Mouse (Mus musculus) erythroid progenitor cell, adult 5-6 weeks (primary cell): Measurements from ENCODE around the gene Hoxc6. TPM values are rescaled to one million over a fixed set of nuclear protein-coding genes. Genes with fewer than 3 reads are reported as not detected.

ENCODE experiments used
- total RNA-seq, 2 experiments: library from RNA; stranded (forward) in 1 of 2; stranded (reverse) in 1 of 2; fragments of 150-400 nt in 1 of 2; fragments of 186-747, 209-891 nt in 1 of 2; gene quantifications; 2 replicates each; pipeline versions ENCODE4 v1.2.3 to v1.2.4; 2015 to 2017; ENCODE audit warnings: low replicate concordance in 2 of 2

Gene Hoxc6
- total RNA-seq, 2 experiments from 2014 or later: not detected

Other genes starting within 250 kb of the Hoxc6 start
- not detected in 2 replicates for gene Hoxc13, start 77.2 kb upstream of the Hoxc6 start, total RNA-seq (2015; ENCODE audit: low replicate concordance)
- not detected in 2 replicates for gene Hoxc13, start 77.2 kb upstream of the Hoxc6 start, total RNA-seq (2017; ENCODE audit: low replicate concordance)
- gene Hoxc12, start 61.5 kb upstream of the Hoxc6 start, total RNA-seq (2015; ENCODE audit: low replicate concordance): not detected in 2 replicates
- gene Hoxc12, start 61.5 kb upstream of the Hoxc6 start, total RNA-seq (2017; ENCODE audit: low replicate concordance): not detected in 2 replicates
- not detected in 2 replicates for gene Hoxc11, start 43.8 kb upstream of the Hoxc6 start, total RNA-seq (2015; ENCODE audit: low replicate concordance)
- not detected in 2 replicates for gene Hoxc11, start 43.8 kb upstream of the Hoxc6 start, total RNA-seq (2017; ENCODE audit: low replicate concordance)
- not detected in 2 replicates for gene Hoxc10, start 31.5 kb upstream of the Hoxc6 start, total RNA-seq (2015; ENCODE audit: low replicate concordance)
- not detected in 2 replicates for gene Hoxc10, start 31.5 kb upstream of the Hoxc6 start, total RNA-seq (2017; ENCODE audit: low replicate concordance)
- not detected in 2 replicates for gene Hoxc5, start 30.8 kb upstream of the Hoxc6 start, total RNA-seq (2015; ENCODE audit: low replicate concordance)
- gene Hoxc5, start 30.8 kb upstream of the Hoxc6 start, total RNA-seq (2017; ENCODE audit: low replicate concordance): not detected in 2 replicates
- not detected in 2 replicates for gene Hoxc9, start 21.8 kb upstream of the Hoxc6 start, total RNA-seq (2015; ENCODE audit: low replicate concordance)
- not detected in 2 replicates for gene Hoxc9, start 21.8 kb upstream of the Hoxc6 start, total RNA-seq (2017; ENCODE audit: low replicate concordance)
- gene Hoxc8, start 7.7 kb upstream of the Hoxc6 start, total RNA-seq (2015; ENCODE audit: low replicate concordance): not detected in 2 replicates
- not detected in 2 replicates for gene Hoxc8, start 7.7 kb upstream of the Hoxc6 start, total RNA-seq (2017; ENCODE audit: low replicate concordance)
- gene Hoxc4, start 20.7 kb downstream of the Hoxc6 start, total RNA-seq (2015; ENCODE audit: low replicate concordance): not detected in 2 replicates
- not detected in 2 replicates for gene Hoxc4, start 20.7 kb downstream of the Hoxc6 start, total RNA-seq (2017; ENCODE audit: low replicate concordance)
- 3.6 TPM in 1 of 2 replicates, not detected in the other for gene Smug1, start 168.8 kb downstream of the Hoxc6 start, total RNA-seq (2015; ENCODE audit: low replicate concordance)
- 0.26 and 0.91 TPM in 2 replicates for gene Smug1, start 168.8 kb downstream of the Hoxc6 start, total RNA-seq (2017; ENCODE audit: low replicate concordance)
- gene Cbx5, start 241.6 kb downstream of the Hoxc6 start, total RNA-seq (2015; ENCODE audit: low replicate concordance): 181 and 243 TPM in 2 replicates
- 214 and 236 TPM in 2 replicates for gene Cbx5, start 241.6 kb downstream of the Hoxc6 start, total RNA-seq (2017; ENCODE audit: low replicate concordance)
- gene Hnrnpa1, start 242.2 kb downstream of the Hoxc6 start, total RNA-seq (2015; ENCODE audit: low replicate concordance): 198 and 238 TPM in 2 replicates
- 338 and 377 TPM in 2 replicates for gene Hnrnpa1, start 242.2 kb downstream of the Hoxc6 start, total RNA-seq (2017; ENCODE audit: low replicate concordance)